Mouse (Mus musculus): Measurements from ENCODE around the gene Med25.
"Not testable (repeated sequence)": the region's sequence is repeated elsewhere in the genome, so short reads cannot be mapped to it uniquely, and the experiment has no call there.

Med25 gene

GRCm38 (mm10) chr7:44891611-44892010, 901 bp downstream of the Med25 start:
- DNase-seq = peak; percentile 16

- DNase-seq = peak; percentile 50
Observed at GRCm38 (mm10) chr7:44890737-44891136, 1.8 kb downstream of the Med25 start.

GRCm38 (mm10) chr7:44890180-44890579, 2.3 kb downstream of the Med25 start:
- peak; percentile 49 for DNase-seq

GRCm38 (mm10) chr7:44888256-44889105, 4.0 kb downstream of the Med25 start:
- DNase-seq = peak; percentile 26

GRCm38 (mm10) chr7:44886964-44887363, 5.5 kb downstream of the Med25 start:
- no peak for DNase-seq

- no peak for DNase-seq
Observed at GRCm38 (mm10) chr7:44884637-44885036, 7.9 kb downstream of the Med25 start.

GRCm38 (mm10) chr7:44883036-44883435, 9.5 kb downstream of the Med25 start:
- DNase-seq = no peak

- DNase-seq = no peak
Observed at GRCm38 (mm10) chr7:44877833-44878232, 14.7 kb downstream of the Med25 start.

- not testable (repeated sequence) for DNase-seq
Observed at GRCm38 (mm10) chr7:44871774-44872173, 20.7 kb downstream of the Med25 start.

- no peak for DNase-seq
Observed at GRCm38 (mm10) chr7:44871181-44871580, 21.3 kb downstream of the Med25 start.

- DNase-seq = no peak
Observed at GRCm38 (mm10) chr7:44870614-44871013, 21.9 kb downstream of the Med25 start.

GRCm38 (mm10) chr7:44869697-44870528, 22.6 kb downstream of the Med25 start, which contains the start of gene Ptov1:
Gene Ptov1 (minus strand): TSS chr7:44869788.
- DNase-seq = peak; percentile 95

GRCm38 (mm10) chr7:44868919-44869696, 23.4 kb downstream of the Med25 start:
- DNase-seq = peak; percentile 88

GRCm38 (mm10) chr7:44868465-44868864, 24.0 kb downstream of the Med25 start:
- peak; percentile 55 for DNase-seq

- no peak for DNase-seq
Observed at GRCm38 (mm10) chr7:44867802-44868201, 24.7 kb downstream of the Med25 start.

GRCm38 (mm10) chr7:44867010-44867702, 25.4 kb downstream of the Med25 start:
- DNase-seq = no peak

- DNase-seq = peak; percentile 81
Observed at GRCm38 (mm10) chr7:44866276-44867009, 26.1 kb downstream of the Med25 start.

GRCm38 (mm10) chr7:44864595-44865542, 27.6 kb downstream of the Med25 start:
- peak; percentile 52 for DNase-seq

GRCm38 (mm10) chr7:44863982-44864494, 28.5 kb downstream of the Med25 start:
- no peak for DNase-seq

- no peak for DNase-seq
Observed at GRCm38 (mm10) chr7:44863210-44863609, 29.3 kb downstream of the Med25 start.
